Mouse (Mus musculus) cerebellum, adult 18-20 months (tissue): ENCODE measurements around the gene Mast4.

Source experiments
- DNase-seq, 2 experiments: peaks; one replicate each; pipeline ENCODE4 v3.0.0; 2021

Gene Mast4

DNA sequence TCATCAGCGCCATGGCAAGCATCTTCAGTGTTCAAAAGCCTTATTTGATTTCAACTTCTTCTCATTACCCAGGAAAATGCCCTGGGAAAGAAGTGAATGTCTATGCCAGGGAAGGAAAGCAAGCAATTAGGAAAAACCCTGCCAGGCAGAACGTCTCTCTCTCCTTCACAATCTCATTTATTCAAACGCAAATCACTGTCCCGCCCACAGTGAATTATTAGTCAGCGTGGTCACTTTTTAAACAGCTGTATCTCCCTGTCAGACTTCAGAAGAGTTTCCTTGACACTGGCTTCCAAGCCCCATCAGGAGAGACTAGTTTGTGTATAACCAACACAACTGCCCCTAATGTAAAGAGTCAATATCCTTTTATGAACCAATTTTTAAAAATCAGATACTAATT is 296.8 kb downstream of the Mast4 start:
- no peak for DNase-seq

DNA sequence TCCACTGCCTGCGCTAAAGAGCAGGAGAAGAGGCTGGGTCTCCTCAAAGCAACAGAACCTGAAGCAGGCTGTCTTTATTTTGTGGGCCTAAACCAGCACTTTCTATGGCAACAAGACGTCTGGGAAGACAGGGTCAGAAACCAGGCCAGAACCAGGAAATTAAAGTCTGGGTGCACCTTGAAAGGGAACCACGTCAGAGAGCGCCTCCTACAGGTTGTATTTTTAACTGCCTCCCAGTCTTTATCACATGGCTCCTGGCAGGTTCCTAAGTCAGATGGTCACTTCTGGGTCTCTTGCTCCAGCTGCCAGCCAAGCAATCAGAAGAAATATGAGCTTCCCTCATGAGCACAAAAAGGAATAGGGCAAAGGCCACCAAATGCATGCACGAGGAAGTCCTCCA is 304.9 kb downstream of the Mast4 start:
- DNase-seq: no peak

DNA sequence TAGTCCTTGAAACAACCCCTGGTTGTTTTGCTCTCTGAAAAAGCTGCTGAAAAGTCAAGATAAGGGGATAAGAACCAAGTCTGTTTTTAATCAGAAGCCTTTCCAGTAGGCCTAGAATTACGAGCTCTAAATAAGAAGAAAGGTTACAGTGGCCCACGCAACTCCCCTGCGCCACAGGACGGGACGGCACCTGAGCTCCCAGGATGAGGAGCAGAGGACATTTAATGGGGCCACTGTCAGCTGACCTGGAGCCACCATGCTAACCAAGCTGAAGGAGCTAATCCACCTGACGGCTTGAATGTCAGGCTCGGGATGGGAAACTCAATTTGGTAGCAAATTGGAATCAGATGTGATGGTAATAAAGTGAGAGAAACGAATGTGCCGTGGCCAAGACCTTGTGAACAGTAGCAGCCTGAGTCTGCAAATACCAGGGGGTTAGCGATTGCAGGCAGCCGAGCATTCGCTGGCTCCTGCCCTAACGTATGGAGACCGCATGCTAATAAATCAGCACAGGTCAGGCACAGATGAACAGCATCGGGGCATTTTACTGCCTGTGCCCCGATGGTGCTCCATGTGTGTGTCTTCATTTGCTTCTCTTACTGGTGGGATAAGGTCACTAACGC is 306.7 kb downstream of the Mast4 start:
- DNase-seq: no peak

- no peak for DNase-seq
Measured at GRCm38 (mm10) chr13:103025461-103025860, 308.8 kb downstream of the Mast4 start.

DNA sequence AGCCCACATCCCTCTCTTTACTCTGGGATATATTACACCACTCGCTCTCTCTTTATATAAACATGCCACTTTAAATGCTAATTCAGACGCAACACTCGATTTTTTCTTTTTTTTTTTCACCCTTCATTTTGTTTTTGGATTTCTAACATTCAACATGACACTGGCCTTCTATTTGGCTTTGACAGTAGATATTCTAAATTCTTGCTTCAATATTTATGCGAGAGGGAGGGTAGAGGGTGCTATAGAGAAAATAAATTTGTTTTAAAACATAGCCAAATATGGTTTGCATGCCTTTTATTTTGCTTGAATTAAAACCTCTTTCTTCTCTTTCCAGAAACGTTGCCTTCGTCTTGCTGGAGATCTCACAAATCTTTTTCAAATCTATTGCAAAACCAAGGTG is 315.8 kb downstream of the Mast4 start:
- no peak for DNase-seq

GRCm38 (mm10) chr13:103017661-103018060 is 316.6 kb downstream of the Mast4 start:
- no peak for DNase-seq

- DNase-seq: no peak
Measured at GRCm38 (mm10) chr13:103015131-103015750, 319.1 kb downstream of the Mast4 start.

DNA sequence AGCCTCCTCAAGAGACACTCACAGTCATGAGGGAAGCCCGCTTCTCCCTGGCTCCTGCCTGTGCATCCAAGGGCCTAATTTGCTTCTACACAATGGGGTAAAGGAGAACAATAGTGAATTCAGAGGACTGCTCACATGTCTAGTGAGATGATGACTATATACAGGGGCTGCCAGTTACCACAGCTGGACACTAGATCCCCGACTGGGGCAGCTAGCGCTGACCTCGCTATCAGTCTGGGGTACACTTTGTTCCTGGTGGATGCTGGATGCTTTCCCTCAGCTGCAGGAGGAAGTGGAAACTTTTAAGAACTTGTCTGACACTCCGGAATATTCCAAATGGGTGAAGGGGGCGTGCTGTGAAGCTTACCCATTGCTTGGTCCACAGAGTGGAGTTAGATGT is 319.7 kb downstream of the Mast4 start:
- peak in 1 of 2 experiments; percentile 18 for DNase-seq

- no peak for DNase-seq
Measured at GRCm38 (mm10) chr13:103014222-103014621, 320.1 kb downstream of the Mast4 start.

DNA sequence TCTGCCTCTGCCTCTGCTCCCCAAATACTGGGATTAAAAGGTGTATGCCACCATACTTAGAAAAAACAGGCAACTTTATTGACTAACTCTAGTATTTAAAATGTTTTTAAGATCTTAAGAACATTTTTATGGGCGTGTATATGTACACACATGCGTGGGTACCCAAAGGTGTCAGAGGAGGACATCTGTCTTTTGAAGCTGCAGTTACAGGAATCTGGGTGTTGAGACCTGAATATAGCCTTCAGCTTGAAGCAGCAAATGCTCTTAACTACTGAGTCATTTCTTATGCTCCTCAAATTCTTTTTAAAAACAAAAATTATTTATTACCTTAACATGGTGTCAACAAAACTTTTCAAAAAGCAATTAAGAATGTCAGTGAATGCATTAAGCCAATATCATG is 329.1 kb downstream of the Mast4 start:
- no peak for DNase-seq

DNA sequence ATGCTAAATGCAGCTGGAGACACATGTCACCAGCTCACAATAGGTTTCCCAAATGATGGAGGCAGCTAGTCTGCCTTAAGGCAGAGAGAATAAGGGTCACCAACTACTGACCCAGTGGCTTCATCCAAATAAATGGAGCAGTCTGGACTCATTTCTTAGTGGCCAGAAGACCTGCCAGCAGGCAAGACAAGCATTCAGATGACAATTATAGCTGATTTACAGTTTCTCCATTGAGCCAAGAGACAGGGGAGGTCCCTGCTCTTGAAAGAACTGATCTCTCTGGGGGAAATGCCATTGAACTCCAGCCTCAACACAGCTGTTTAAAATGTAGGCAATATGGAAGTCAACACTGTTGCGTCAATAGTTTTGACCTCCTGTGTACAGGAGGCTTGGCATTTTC is 332.5 kb downstream of the Mast4 start:
- DNase-seq: no peak

DNA sequence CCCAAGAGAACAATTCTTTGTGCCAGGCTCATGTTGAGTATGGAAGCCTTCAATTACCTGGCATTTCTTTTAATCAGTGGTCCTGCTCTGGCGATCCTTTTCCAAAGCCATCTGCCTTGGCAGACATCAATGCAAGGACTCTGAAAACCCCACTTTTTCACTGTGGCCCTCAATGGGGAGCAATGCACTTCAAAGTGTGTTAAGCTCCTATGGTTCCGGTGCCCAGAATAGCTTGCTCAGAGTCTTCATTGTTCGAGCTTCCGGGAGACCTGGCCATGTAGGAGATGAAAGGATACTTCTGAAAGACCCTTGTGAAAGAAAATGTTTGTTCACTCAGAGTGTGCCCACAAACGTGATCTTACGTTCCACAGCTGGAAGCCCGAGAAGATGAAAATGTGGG is 333.4 kb downstream of the Mast4 start:
- no peak for DNase-seq

DNA sequence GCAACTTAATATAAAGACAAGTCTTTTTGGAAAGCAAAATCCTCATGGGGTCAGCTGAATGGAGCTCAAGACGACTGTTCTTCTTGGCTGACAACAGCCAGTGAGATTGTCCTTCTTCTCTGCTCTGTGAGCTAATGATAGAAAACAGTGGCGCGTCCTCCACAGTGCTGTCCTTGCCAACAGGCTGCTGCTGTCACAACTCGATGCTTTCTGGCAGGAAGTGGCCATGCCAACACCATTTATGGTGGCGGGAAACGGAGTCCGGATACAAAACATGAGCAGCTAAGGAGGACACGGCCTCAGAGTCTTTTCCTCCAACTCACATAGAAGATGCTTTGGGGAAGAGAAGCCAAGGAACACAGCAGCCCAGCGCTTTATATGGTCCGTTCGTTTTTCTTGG is 340.2 kb downstream of the Mast4 start:
- DNase-seq: no peak

- no peak for DNase-seq
Measured at GRCm38 (mm10) chr13:102992680-102993423, 341.4 kb downstream of the Mast4 start.

DNA sequence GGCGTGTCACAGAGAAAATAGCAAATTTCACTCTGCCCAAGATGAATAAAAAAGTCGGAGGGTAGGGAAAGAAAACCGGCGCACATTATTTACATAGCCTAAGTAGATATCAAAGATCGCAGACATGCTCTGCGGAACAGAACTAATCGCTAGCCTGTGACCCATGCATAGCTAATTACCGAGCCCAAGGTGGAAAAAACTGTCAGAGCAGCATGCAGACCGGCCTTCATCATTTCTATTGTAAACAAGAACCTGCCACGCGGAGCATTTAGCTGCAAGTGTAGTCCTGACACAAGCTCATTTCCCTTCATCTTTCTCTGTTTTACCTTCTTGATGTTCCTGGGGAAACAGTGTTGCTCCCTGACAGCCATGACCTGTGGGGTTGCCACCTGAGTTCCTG is 342.4 kb downstream of the Mast4 start:
- DNase-seq: no peak

DNA sequence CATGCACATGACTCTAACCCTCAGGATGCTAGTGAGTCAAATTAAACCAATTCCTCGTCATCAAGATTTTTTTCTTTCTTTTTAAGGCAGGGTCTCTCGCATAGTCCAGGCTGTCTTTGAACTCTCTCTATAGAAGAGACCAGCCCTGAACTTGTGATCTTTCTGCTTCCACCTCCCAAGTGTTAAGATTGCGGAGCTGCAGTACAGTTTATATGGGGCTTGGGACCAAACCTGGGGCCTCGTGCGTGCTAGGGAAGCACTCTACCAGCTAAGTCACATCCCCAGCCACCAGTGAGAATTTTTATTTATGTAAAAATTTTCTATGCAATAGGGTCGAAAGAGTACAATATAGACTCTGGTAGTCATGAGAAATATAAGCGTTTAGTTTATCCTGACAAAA is 343.1 kb downstream of the Mast4 start:
- DNase-seq: no peak

DNA sequence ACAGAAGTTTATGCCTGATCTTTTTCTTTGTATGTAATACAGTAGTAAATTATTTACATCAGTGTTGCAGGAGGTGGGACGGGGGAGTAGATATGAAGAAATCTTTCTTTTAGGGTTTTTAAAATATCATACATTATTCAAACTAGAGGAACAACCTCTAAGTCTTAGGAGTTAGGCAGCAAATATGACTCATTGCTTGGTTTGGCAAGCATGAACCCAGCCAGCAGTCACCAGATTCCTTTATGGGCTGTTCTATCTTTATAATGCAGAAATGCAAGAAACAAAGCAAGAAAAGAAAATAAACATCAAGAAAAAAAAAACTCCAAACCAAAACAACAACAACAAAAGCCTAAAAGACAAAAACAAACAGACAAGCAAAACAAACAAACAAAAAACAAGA is 344.2 kb downstream of the Mast4 start:
- no peak for DNase-seq

GRCm38 (mm10) chr13:102989616-102990015 is 344.7 kb downstream of the Mast4 start:
- no peak for DNase-seq

- DNase-seq: no peak
Measured at GRCm38 (mm10) chr13:102988976-102989375, 345.3 kb downstream of the Mast4 start.

DNA sequence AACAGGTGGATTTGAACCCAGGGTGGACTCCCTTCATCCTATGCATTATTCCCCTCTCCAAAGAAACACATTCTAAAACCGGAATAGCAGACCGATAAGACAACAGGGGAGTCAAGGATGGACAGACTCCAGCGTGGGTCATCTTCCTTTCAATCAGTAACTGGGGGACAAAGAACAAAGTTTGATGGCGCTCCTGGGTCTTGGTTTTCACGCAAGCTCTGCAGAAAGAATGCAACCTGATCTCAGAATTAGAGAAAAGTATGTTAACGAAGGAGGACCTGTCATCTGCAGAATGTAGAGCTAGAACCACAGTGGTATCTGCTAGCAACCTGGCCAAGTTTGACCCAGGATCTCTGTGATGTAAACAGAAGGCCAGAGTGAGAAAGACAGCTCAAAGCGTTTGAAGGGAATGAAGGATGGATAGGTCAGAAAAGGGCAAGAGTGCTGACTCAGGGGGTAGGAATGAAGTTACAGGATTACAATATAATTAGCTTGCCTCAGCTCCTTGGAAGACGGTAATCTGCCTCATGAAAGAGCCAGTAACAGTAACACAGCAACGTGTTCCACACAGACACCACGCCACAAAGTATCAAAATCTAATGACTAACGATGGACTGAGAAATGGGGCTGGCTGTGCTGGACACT is 345.9 kb downstream of the Mast4 start:
- no peak for DNase-seq

DNA sequence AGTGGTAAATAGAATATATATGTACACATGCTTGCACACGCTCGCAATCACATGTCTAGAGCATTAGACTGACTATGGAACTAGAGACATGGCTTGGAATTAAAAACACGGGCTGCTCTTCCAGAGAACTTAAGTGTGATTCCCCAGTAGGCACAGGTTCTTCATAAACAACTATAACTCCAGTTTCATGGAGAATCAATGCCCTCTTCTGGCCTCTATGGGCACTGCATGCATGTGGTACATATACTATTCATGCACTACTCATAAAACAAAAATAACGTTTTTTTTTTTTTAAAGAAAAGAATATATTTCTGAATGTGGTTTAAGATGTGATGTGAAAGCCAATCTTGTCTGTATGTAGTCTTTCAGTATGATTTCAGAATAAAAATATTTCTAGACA is 349.7 kb downstream of the Mast4 start:
- DNase-seq: no peak

- DNase-seq: no peak
Measured at GRCm38 (mm10) chr13:102973853-102974252, 360.4 kb downstream of the Mast4 start.

DNA sequence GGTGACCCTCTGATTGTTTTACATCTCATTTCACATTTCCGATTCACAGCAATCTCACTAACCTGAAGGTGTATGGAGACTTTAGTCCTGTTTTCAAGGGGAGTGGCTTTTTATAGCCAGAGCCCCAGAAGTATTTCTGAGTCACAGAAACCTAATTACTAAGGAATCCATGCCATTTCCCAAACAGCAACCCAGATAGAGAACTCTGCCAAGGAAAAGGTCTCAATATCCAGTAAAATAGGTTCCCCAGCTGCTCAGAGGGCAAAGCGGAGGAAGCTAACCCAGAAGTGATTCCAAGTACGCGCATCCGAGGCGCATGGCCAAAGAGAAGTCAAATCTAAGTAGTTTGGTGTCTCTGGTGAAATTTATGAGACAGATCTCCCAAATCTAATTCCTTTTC is 370.8 kb downstream of the Mast4 start:
- no peak for DNase-seq
